Mouse (Mus musculus) heart, postnatal 25 days (tissue): ENCODE measurements around the gene Ctcf. TPM values are rescaled to one million over a fixed set of nuclear protein-coding genes. Genes with fewer than 3 reads are reported as not detected.
A peak's percentile ranks its signal among the peaks of the same experiment; 100 is the strongest.
"Not testable (repeated sequence)": the region's sequence is repeated elsewhere in the genome, so short reads cannot be mapped to it uniquely, and the experiment has no call there.

Source experiments
- DNase-seq: peaks from one replicate; pipeline ENCODE4 v3.0.0; 2022; ENCODE audit warnings: low spot score
- intact Hi-C: fragments of 180-260 bp; cut with DNase I; formaldehyde crosslinking; loops from one replicate; pipeline ENCODE4 v1.15.1; 2025
- total RNA-seq, 2 experiments: library from RNA; stranded (reverse); gene quantifications; 2 replicates each; pipeline ENCODE4 v1.2.3; 2021

Gene Ctcf
- 10 to 100 TPM; 36.4 to 43.6 TPM for total RNA-seq

DNA sequence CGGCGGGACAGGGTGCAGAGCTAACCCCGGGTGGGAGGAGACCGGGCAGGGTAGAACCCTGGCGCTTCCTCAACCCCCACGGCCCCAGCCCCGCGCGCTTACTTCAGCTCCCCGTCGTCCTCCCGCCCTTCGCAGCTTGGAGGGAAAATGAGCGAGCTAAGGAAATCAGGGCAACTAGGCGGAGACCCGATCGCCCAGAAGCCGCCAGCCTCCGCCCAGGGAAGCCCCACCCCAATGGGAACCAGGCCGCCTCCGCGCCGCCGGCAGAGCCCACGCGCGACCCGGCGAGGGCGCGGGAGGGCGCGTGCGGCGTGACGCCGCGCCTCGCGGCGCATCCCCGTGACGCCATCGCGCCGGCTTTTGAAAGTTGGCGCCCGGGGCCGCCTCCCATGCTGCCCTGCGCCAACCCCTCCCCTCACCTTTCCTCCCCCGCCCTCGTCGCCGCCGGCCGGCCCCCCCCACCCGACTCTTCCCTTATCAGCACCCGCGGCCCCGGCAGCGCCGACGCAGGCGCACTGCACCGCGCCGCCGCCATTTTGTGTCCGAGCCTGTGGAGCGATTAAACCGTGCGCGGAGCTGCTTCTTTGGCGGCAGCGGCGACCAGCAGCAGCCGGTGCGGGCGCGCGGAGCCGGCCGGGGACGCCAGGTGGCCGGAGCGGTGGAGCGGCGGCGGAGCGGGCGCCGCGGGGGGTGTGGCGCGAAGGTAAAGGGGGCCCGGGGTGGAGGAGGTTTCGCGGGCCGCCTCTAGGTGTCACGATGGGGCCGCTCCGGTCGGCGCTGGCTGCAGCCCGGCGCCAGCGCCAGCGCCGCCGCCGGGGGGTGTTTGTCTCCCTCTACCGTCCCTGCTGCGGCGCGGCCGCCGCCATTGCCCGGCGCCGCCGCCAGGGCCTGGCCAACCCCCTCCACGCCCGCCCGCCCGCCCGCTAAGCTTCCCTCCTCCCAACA lies at the start of gene Ctcf:
TSS of gene Ctcf (plus strand) at position 551 of the 945 bp plus-strand sequence.
- peak; percentile 83 for DNase-seq
- intact Hi-C loops: loop anchor here (2.0 to 5.0 kb wide), 2 partner anchors 39 to 51 kb away; partner anchors contain the start of gene Carmil2

DNA sequence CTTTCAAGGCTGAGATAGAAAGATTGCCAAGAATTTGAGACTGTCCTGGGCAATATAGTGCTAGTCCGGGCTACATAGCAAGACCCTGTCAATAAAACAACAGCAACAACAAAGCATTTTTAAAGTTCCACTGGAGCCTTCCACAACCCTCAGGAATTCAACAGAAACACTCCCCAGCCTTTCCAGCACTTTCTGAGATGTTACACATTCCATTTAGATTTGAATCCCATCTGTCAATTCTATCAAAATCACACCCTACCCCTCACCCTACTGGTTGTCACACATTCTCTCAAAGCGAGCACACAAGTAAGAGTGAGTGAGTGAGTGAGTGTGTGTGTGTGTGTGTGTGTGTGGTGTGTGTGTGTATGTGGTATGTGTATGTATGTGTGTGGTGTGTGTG lies 43.9 kb upstream of the Ctcf start:
- intact Hi-C loops: no loop called here
- DNase-seq: no peak

GRCm38 (mm10) chr8:105593859-105594258 lies 42.5 kb upstream of the Ctcf start:
- intact Hi-C loops: loop anchor here (1.0 kb wide), 1 partner anchor 28 kb away; the partner anchor contains the start of gene Atp6v0d1
- DNase-seq: peak; percentile 58

DNA sequence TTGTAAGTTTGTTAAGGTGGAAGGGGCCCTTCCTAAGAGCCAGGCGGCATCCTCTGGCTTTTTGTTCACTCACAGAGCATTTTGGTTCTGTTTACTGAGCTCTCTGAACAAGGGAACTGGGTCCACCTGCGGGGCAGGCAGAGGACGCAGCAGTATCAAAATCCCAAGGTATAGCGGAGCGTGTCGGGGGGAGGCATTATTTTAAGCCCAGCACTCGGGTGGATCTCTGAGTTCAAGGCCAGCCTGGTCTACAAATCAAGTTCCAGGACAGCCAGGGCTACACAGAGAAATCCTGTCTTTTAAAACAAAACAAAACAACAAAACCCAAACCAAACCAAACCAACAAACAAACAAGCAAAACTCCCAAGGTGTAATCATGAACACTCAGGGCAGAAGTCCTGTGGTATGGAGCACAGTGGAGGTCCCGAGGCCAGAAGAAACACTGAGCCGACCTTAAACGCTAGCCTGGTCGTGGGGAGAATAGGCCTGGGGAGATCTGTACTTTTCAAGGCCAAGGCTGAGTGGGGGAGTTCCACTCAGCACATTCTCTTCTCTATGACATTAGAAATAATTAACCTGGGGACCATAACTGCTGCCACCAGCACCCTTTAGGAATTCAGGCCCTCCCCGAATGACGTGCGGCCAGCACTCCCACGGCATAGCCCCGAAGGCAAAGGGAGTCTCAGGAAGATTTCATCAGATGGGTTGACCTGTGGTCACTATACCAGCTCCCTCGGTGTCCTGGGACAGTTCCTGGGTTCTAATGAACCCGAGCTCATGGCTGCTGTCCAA lies 41.7 kb upstream of the Ctcf start:
- DNase-seq: no peak

DNA sequence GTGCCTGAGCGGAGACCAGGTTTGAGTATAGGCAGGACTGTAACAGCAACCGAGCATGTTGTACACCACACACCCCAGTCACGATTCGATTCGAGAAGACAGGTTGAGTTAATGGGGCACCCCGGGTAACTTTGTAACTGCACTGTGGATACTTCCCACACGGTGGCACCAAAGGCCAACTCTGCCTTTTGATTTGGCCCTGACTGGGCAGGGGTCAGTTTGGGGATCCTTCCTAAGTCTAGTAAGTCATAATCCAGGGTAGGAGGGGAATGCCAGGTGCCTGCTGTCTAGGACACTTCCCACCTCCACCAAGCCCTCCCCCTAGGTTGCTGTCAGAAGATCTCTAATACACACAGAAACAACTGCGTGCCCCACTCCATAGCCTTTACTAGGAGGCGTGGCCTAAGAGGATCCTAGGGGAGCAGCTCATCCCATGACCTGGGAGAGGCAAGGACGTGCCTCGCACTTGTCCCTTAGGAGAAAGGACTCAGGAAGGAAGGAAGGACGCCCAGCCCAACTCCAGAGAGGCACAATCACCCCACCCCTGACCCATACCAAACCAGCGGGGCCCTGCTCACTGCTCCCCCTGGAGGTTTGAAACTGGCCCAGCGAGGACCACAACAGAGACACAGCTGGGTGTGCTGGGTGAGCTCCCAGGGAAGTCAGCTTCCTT lies 39.9 kb upstream of the Ctcf start:
- intact Hi-C loops: loop anchor here (2.0 kb wide), 2 partner anchors 20 to 40 kb away; partner anchors contain the start of genes Agrp and Ctcf

More for the DNA sequence above, 41.7 kb upstream of the Ctcf start:
- intact Hi-C loops: loop anchor here (1.0 kb wide), 1 partner anchor 28 kb away; the partner anchor contains the start of gene Atp6v0d1

GRCm38 (mm10) chr8:105598777-105599176 lies 37.6 kb upstream of the Ctcf start:
- DNase-seq: no peak
- intact Hi-C loops: no loop called here

More for the DNA sequence above, 39.9 kb upstream of the Ctcf start:
- peak; percentile 76 for DNase-seq

- intact Hi-C loops: no loop called here
- DNase-seq: no peak
Measured at GRCm38 (mm10) chr8:105601301-105601700, 35.1 kb upstream of the Ctcf start.

- intact Hi-C loops, DNase-seq: not testable (repeated sequence)
Measured at GRCm38 (mm10) chr8:105602540-105602939, 33.8 kb upstream of the Ctcf start.

DNA sequence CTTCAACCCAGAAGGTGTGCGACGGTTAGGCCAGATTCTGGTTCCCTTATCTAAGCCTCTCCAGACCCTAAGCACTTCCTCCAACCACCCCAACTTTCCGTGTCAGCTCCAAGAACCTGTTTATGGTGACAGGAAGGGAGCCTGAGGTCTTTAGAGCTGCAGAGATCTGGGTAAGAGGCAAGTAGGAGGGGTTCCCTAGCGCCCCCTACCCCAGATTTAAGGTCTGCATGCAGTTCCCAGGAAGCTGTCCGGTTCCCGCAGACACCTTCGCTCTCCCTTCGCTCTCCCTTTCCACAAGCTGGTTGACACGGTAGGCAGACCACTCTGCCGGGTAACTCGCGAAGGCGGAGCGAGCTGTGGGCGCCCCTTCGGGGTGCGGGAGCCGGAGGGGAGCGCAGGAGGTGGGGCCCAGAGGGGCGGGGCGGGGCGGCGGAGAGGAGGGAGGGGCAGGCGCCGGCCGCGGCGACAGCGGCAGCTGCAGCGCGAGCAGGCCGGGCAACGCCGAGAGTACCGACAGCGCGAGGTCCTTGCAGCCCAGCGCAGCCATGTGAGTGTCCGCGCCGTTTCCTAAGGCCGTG lies 31.5 kb upstream of the Ctcf start, which contains the start of gene Ripor1:
TSS of gene Ripor1 (plus strand) at position 452 of the 578 bp plus-strand sequence.
- DNase-seq: peak; percentile 62
- intact Hi-C loops: no loop called here

DNA sequence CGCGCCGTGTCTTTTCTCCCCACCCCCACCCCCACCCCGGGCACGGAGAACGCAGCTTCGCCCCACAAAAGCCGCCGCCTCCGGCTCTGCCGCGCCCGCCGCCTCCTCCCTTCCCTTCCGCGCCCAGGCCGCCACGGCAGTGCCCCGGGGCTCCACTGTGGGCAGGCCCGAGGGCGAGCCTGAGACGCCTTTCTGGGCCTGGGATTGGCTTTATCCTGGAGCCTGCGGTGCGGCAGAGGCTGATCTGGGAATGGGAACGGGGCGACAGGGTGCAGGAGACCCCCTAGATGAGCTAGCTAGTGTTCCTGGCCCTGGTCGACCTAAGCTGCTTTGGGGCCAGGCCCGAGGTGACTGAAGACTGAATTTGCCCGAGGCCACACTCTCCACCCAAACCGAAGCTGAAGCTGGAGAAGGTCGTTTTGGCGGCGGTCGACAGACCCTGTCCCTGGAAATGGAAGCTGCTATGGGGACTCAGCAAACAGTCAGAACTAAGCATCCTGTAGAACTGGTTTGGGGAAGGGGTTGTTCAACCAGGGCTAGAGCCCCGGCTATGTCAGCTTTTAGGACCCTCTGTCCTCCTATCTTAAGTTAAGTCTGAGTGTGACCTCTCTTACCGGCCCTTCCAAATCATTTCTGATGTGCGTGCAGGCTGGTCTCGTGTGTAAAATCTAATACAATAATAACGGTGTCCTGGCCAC lies 30.7 kb upstream of the Ctcf start:
- intact Hi-C loops: no loop called here
- no peak for DNase-seq

- intact Hi-C loops: no loop called here
Measured at GRCm38 (mm10) chr8:105606189-105607023, 30.0 kb upstream of the Ctcf start.

GRCm38 (mm10) chr8:105607062-105607461 lies 29.3 kb upstream of the Ctcf start:
- intact Hi-C loops: no loop called here
- no peak for DNase-seq

More at GRCm38 (mm10) chr8:105606189-105607023, 30.0 kb upstream of the Ctcf start:
- peak; percentile 88 for DNase-seq

DNA sequence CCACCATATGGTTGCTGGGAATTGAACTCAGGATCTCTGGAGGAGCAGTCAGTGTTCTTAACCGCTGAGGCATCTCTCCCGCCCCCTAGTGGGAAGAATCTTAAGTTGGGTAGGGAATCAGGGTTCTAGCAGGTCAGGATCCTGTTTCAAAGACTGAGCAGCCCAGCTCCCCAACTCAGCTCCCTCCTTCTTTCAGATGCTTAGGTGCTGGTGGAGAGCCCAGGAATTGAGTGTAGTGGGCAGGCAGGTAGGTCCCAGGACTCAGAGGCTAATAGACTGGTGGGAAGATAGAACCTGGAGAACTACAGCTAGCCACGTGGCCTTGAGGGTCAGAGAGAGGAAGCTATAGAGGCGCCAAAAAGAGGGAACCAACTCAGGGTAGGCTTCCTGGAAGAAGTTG lies 28.7 kb upstream of the Ctcf start:
- DNase-seq: no peak
- intact Hi-C loops: no loop called here

DNA sequence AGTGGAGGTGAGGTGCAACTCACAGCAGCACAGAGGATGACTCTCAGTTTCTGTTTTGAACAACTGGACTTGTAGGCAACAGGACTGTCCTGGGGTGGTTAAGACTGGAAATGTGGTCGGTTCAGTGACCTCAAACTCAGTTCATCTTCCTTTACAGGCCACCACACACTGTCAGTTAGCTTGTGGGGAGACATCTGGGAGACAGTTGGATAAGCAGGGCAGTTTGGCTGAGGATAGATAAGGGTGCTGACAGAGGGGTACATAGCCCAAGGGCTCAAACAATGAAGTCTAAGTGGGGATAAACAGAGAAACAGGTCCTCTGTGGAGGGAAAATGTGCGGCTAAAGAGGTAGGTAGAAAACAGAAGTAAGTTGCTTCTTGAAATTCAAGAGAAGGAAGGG lies 27.0 kb upstream of the Ctcf start:
- intact Hi-C loops: no loop called here

GRCm38 (mm10) chr8:105609771-105610170 lies 26.6 kb upstream of the Ctcf start:
- intact Hi-C loops: no loop called here
- no peak for DNase-seq

More for the DNA sequence above, 27.0 kb upstream of the Ctcf start:
- no peak for DNase-seq

DNA sequence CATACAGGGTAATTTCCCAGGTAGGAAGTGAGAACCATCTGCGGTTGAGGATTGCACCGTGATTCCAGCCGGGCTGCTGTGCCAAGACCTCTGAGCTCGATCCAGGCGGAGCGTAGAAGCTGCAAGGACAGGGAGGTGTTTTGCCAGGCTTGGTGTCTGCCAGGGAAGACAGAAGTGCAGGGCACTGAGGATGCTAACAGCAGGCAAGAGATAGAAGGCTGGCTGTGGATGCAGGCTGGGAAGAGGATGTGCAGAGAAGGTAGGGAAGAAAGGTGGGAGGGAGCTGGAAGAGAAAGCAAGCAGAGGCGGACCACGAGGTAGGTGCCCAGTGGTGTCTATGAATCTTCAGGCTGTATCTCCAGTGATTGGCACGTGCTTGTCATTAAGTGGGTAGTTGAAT lies 24.5 kb upstream of the Ctcf start:
- no peak for DNase-seq
- intact Hi-C loops: no loop called here

DNA sequence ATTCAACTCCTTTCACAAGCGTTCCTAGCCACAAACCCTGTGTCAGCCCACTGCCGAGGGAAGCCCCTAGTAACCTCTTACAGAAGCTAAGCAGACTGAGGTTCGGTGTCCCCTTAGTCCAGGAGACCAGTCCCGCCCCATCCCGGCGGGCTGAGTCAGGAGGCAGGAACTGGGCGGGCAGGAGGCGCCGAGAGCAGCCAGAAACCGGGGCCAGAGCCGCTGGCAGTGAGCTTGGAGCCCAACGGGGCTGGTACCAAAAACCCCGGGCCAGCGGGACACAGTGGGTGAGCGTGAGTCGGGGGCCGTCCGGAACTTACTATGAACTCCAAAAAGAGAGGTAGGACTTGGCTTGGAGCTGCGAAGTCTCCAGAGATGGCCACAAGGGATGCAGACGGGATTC lies 23.3 kb upstream of the Ctcf start:
- intact Hi-C loops: no loop called here
- peak; percentile 68 for DNase-seq
